Mouse (Mus musculus): ENCODE data around the gene Lmo3. TPM values are rescaled to one million over a fixed set of nuclear protein-coding genes. Genes with fewer than 3 reads are reported as not detected.

Lmo3 gene
- total RNA-seq, 2 experiments from 2014 or later: not detected

- intact Hi-C loops (cut with DNase I): no loop called here
- DNase-seq: no peak
Measured at GRCm38 (mm10) chr6:138325145-138325544, 256.6 kb downstream of the Lmo3 start.

GRCm38 (mm10) chr6:138323325-138323724, 258.4 kb downstream of the Lmo3 start:
- no peak for DNase-seq
- intact Hi-C loops (cut with DNase I): no loop called here

GRCm38 (mm10) chr6:138320190-138320737, 261.5 kb downstream of the Lmo3 start:
- intact Hi-C loops (cut with DNase I): no loop called here

More at GRCm38 (mm10) chr6:138320190-138320737, 261.5 kb downstream of the Lmo3 start:
- DNase-seq: no peak

Other genes with a start within 250 kb of the Lmo3 start
- not detected for gene Igbp1b, start 76.6 kb upstream of the Lmo3 start, total RNA-seq (2021)

Measured in gastrocnemius, postnatal 36 days (tissue).